Mouse (Mus musculus) erythroblast, embryonic 14.5 days (primary cell): Measurements from ENCODE around the gene BC035044.

ENCODE experiments used
- GATA1 ChIP-seq: IDR thresholded peaks from 2 replicates; pipeline ENCODE4 v1.6.1; 2012; ENCODE audit warnings: low read length, inconsistent platforms, mixed read lengths
- TAL1 ChIP-seq: IDR thresholded peaks from 3 replicates; pipeline ENCODE4 v1.6.1; 2012; ENCODE audit warnings: low read length, inconsistent platforms, mixed read lengths

- TF ChIP-seq GATA1 = no peak
- TF ChIP-seq TAL1 = no peak
These were observed 26.4 kb upstream of the BC035044 start for GRCm38 (mm10) chr6:128917322-128917721.
